Mouse (Mus musculus) heart, postnatal 4 days (tissue): ENCODE measurements at regions not wholly inside any gene's neighbourhood (a gene's known extent, or its start where the extent isn't known, plus 50 kb on each side); places are given as distances from the start of the nearest gene placed in this dataset.
"Not testable (repeated sequence)": the region's sequence is repeated elsewhere in the genome, so short reads cannot be mapped to it uniquely, and the experiment has no call there.

Source experiments
- DNase-seq: peaks from one replicate; pipeline ENCODE4 v3.0.0; 2021

DNA sequence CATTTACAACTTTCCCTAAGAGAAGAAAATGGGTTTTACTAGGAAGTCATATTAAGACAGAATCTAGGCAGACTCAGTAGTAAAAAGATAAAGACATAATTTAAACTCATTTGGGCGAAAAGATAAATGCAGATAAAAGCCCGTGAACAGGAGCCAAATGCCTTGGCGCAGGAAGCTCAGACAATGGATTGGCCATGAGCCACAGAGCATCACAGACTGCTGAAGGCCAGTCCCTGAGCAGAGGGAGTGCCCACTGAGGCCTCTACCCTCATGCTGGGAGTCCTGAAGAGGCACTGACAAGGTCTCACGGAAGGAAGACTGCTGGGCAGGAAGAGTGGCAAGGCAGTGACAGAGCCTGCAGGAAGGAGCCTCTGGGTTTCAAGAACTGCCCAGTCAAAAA lies 136.0 kb upstream of the Ttc29 start:
- peak; percentile 49 for DNase-seq

DNA sequence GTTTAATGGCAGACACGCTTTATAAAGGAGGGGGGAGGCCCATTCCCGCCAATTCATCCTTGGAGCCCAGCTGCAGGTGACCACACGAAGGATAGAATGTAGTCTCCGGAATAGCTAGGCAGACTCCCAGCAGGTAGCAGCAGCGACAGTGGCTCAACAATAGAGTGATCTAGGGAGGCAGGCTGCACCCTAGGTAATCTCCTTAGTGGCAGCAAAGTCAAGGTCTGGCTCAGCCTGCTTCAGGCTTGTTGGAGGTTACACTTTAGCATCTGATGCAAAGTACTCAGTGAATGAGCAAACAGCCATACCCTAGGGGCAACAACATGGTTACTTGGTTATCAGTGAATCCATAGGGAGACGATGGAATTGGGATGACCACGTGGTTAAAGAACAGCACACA lies 131.7 kb upstream of the Ttc29 start:
- DNase-seq, result not testable (repeated sequence)

DNA sequence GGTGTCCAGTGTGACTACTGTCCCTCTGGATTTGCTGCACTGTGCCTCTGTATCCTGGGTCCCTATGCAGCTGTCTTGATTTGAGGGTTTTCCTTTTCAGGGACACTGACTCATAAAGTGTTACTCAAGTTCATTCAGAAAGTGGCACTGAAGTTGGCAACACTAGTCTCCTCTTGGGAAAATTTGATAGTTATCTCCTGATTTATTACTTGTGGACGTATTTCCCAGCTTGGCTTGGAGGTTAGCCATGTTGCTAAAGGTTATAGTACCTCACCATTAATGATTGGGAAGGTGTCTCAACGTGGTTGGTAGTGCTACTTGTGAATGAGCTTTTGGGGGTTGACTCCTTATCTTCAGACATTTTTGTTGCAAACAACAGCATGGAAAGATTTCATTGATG lies 130.1 kb upstream of the Ttc29 start:
- no peak for DNase-seq

DNA sequence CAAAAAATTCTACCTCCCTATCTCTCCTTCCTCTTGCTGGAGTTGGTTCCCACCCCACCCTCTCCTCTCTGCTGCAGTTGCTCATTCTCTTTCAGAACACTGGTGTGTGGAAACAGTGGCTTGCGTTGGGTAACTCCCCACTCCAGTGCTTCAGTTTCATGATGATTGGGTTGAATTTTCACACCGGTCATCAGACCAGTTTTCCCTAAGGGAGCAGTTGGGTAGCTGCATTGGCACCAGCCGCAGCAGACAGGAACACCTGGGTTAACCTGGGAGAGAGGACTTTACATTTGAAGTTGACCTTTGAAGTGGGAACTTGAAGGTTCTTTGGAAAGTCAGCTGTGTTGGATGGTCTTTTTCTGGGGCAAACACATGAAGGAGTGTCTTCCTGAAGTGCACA lies 126.7 kb upstream of the Ttc29 start:
- DNase-seq, result no peak

DNA sequence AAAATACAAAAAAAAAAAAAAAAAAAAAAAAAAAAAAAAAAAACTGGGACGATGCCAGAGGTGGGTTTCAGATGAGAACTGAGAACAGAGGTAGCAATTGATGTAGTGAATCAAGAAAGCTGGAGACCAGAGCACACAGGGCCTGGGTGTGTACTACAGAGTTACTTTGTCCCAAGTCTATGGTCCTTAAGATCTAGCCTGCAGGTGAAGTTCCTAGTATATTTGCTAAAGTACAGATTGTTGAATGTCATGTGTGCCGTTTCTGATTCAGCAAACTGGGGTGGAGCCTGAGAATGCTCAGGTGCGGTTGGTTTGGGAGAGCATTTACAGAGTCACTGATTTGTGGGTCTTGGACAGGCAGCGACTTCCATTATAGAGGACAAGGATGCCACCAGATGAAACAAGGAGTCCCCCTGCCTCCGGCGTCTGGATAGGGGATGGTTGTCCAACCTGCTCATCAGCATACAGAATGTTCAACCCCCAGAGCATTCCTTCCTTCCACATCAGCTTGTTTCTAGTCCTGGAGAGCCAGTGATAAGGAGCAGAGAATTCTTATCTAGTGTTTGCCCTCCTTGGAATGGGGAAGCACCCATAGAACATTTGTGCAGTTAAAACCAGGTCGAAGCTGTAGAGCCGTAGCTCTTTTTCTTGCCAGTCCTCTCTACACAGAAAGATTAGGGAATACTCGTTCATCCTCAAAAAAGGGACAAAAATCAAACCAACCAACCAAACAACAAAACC lies 122.5 kb upstream of the Ttc29 start:
- no peak for DNase-seq

DNA sequence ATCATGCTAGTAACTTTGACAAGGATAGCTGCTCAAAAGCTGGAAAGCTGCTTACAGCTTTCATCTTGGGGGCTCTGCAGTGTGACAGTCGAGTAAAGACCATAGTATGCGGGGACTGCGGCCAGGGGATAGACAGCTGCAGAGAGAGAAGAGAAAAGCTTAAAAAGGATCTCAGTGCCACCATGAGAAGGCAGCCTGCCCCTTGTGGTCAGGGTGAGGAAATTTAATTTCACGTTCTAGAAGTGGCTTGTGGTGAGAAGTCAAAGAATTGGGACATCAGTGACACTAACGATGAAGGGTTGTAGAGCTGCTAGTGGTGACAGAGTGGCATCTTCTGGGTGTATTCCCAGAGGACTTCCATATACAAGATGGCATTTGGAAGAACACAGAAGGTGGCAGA lies 116.7 kb upstream of the Ttc29 start:
- DNase-seq, result no peak

DNA sequence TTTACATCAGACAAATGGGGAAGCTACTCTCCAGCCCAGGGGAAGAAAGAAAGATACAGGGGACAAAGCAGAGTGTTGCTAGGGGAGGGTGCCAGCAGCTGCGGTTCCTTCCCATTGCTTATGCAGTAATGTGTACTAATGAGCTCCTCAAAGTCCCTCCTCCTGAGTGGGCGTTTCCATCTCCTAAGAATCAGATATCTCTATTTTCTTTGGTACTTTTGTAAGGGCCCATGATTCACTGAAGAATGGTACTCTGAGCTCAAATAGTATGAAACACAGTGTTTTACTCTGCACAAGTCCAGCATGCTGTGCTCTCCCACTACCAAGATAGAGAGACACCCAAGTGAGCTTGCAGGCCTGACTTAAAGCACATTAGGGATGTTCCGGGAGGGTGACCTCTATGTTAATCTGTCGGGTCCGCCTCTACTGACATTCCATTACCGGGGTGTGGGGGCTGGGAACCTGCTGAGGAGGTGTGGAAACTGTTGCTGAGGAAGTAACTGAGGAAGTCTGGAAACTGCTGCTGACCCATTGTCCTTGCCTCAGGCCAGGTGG lies 114.8 kb upstream of the Ttc29 start:
- no peak for DNase-seq

DNA sequence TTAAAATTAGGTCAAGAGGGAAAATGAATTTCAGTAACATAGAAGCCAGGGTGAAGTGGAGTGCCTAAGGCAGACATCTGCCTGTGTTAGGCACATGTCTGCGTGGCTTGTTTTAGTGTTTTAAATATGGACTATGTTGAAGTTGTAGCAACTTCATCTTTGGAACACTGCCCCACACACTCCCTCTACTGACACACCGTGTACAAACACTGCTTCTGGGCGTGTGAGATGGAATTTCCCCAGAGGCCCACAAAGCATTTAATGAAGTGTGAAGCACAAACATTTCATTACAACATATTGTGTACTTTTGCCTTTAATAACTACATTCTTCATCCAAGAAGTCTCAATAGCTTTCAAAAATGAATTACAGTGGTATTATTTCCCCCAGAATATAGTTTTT lies 114.0 kb upstream of the Ttc29 start:
- no peak for DNase-seq

DNA sequence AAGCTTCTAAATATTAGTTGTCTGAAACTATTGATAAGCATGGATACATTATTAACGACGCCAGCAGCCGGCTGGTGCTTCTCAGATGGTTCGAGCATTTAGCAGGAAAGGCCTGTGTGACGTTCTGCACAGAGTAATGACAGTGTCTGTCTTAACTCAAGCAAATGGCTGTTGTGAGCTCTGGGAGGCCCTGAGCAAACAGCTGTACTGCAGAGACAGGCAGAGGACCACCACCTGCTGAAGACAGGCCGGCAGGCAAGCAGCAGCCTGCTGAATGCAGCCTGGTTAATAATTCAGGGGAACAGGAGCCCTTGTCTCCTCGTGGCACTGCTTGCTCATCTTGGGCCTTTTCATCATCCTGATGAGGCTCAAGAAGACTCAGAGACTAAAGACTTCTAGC lies 105.8 kb upstream of the Ttc29 start:
- no peak for DNase-seq

DNA sequence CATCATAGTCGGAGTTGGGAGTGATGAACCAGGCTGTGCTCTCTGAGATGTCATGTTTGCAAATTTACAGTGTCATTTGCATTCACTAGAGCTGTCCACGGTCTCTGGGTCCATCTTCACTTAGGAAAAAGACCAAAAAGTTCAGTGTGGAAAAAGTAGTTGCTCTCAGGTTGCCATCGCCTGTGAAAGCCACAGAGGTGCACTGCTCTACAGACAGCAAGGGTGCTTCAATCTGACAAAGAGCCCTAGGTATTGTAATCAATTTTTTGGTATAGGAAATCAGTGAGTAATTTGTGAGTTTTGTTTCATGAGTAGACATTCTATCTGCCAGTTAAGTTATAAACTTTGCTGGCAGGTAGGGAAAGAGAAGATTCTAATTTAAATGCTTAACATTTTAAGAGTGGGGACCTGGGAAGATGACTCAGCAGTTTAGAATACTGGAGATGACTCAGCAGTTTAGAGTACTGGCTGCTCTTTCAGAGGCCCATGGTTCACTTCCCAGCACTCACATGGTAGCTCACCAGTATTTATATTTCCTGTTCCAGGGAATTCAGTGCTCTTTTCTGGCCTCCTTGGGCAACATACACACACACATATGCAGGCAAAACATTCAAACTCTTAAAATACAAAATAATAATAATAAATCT lies 103.0 kb upstream of the Ttc29 start:
- no peak for DNase-seq

DNA sequence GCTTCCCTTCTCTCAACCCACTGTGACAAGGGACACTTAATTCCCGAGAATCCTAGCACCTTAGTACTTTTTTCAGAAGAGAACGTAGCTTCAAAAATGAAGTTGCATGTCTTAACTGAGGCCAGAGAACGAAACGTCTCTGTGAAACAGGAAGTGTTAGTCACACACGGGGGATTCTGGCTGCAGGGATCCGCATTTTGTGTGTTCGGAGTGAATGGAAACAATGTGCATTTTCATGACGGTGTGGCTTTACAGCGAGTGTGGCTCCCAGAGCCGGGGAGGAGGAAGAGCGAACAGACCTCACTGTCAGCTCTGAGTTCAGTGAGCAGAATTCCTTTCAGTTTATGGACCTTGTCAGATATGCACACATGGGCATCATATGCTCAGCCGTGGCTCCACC lies 100.0 kb upstream of the Ttc29 start:
- DNase-seq, result no peak

DNA sequence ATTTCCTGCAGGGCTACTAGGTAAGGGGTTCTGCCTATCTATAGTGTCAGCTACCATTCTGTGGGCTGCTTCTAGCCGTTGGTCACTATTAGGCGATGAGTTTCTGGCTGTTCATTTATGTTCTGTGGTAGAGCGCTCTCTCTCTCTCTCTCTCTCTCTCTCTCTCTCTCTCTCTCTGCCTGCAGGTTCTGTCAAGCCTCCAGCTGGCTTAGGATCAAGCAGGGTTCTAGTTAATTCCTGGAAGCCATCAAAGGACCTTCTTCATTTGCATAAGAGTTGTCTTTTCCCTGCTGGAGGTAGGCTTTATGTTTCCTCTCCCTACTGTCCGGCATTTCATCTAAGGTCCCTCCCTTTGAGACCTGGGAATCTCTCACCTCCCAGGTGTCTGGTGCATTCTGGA lies 98.6 kb upstream of the Ttc29 start:
- DNase-seq, result no peak

DNA sequence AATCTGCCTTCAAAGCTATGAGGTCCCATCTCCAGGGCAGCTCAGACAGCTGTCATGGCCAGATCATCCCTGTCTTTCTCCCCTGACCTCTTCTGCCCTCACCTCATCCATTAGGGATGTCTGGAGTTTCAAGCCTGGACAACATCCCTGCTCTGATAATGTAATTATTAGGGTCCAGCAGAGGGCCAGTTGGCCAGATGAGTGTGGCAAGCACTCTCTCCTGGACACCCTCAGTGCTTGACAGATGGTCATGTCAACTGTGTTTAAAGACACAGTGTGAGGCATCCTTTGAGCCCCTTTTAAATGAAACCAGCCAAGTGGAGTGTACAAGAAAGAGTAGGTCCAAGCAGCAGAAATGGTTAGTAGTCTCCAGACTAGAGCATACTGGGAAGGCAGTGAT lies 95.9 kb upstream of the Ttc29 start:
- no peak for DNase-seq

DNA sequence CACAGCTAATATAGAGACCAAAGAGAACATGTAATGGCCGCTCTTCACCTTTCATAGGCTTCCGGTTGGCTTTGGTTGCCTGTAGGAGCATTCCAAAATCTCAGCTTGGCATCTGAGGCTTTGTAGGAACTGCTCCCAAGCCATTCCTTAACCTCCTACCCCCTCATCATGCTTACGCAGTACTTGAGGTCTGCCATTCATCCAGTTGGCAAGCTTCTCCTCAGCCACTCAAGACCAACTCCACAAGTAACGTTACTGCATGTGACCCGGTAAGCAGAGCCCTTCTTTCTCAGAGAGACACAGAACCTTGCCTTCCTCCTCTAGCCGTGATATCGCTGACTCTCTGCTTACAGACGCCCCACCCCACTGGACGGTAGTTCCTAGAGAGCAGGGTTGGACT lies 94.6 kb upstream of the Ttc29 start:
- DNase-seq, result no peak

DNA sequence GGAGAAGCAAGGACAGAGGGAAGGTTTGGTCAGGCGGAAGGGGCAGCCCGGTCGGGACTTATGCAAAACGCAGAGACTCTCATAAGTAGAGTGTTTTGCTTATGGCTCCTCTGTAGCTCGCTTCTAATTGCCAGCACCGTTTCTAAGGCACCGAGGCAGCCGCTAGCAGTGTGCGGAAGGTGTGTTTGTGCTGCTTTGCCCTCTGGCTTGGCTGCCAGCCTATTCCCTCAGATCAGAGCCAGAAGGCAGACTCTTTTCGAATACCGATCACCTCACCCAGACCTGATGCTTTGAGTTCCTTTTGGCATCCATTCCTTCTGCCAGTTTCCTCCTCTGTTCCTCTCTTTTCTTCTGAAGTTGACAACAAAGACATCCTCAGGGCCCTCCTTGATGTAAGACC lies 93.4 kb upstream of the Ttc29 start:
- no peak for DNase-seq

DNA sequence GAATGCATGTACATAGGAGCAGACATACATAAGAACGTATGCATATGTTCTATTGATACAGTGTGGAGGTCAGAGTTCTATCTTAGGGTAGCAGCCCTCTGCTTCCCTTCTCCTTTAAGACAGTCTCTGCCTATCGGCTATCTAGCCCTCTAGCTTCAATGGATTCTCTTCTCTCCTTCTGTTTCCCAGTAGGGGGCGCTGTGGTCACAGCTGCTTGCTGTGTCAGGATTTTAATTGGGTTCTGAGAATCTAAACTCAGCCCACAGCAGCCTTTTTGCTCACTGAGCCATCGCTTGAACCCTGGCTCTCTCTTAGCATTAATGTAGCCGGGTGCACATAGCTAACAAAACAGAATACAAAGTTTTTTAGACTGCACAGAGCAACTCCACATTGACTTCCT lies 88.8 kb upstream of the Ttc29 start:
- DNase-seq, result peak; percentile 32

DNA sequence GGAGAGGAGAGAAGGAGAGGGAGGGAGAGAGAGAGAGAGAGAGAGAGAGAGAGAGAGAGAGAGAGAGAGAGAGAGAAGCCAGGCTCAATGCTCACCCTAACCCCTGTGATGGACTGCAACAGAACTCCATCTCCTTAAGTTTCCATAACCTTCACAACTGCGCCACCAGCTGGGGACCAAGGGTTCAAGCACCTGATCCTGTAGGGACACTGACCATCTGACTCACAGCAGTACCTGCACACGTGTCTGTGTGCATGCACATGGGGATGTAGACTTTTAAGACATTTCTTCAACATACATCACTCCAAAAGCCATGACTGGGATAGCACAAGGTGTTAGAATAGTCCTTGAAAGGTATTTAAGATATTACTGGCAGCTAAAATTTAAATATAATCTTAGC lies 85.2 kb upstream of the Ttc29 start:
- peak; percentile 60 for DNase-seq

DNA sequence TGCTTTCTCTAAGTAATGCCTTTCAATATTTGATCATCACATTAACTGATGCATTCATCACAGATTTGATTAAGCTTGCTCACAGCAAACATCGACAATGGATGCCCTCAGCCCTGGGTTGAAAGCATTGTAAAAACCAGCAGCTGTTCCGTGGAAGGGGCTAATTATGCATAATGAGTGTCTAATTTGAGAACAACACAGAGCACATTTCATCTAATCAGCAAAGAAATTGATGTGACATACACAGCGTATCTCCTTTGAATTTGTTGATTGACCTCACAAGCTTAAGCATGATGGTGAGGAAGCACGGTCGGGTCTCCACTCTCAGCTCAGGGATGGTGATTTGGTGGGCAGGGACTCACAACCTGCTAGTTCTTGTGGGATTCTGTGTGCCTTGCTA lies 84.0 kb upstream of the Ttc29 start:
- no peak for DNase-seq

DNA sequence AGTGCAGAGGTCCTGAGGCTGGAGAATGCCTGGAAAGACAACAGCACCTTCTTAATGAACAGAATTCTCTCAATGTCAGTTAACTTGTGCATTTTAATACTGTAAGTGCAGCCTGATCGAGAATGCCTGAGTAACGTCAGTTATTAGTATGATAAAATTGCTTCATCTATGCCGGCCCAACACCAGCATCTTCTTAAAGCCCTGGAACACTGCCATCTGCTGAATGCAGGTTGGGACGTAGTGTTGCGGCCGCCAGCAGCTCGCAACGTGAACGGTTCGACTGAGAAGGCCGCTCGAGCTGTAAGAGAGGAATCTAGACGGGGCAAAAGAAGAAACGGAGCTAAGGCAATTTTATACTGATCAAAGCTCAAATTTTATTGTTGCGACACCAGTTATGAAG lies 73.6 kb upstream of the Ttc29 start:
- DNase-seq, result not testable (repeated sequence)

DNA sequence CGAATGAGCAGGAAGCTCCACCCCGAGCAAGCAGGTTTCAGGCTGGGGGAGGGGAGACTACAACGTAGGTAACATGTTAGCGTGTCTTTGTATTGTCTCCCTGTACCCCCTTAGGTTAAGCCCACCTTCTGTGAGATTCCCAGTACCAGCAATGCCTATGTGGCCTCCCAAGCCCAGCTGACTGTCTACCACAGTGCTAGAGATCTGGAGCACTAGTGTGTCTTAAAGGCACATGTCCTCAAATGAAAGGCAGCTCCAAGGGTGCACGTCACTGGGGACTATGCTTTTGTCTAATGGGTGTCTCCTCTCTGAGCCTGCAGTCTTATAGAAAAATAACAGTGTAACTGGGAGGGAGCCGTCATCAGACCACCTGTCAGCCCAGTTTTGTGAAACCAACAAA lies 65.9 kb upstream of the Ttc29 start:
- no peak for DNase-seq

DNA sequence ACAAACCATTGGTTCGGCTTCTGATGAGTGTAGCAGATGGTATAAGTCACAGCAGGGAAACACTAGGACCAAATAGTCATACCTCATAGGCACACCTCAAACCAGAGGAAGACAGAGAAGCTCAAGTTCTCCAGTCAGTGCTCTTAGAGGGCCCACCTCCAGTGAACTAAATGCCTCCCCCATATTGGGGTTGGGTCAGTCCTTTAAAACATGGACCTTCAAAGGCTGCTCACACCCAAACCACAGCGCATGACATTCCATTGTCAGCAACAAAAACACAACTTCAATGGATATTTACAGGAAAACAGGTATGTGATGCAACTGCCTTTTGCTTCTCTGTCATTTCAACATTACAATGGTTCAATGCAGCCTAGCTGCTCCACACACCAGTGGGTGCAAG lies 65.1 kb upstream of the Ttc29 start:
- no peak for DNase-seq

DNA sequence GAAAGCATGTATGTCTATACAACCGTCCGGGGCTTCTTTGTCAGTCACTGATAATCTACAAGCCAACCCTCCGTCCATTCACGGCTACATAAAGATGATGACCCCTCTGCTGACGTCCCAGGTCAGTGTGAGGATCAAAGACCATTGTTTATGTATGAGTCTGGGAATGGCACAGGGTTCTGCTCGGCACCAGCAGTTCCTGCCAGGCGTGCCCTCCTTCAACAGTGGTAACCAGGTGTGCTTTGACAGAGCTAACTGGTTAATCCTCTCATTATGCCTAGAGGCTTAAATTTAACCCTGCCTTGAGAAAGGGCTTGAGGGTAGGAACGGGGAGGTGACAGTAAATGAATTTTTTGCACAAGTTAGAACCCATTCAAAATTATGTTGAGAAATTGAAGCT lies 58.2 kb upstream of the Ttc29 start:
- no peak for DNase-seq

DNA sequence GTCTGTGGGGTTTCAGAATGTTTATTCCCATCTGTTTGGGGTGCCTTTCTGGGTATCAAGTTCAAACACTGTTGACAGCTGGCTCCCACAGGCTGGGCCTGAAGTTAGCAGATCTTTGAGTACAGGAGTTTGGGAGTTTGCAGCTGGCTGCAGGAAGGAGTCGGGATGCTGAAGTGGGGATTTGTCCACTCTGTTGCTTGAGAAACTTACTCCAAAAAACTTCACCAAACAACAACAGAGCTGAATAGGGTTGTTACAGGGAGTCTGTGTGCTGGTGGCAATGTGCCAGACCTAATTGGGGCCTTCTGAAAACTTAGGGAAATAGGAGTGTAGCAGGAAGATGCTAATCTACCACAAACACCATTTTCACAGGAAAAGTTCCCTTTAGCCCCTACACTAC lies 51.1 kb upstream of the Ttc29 start:
- DNase-seq, result no peak

DNA sequence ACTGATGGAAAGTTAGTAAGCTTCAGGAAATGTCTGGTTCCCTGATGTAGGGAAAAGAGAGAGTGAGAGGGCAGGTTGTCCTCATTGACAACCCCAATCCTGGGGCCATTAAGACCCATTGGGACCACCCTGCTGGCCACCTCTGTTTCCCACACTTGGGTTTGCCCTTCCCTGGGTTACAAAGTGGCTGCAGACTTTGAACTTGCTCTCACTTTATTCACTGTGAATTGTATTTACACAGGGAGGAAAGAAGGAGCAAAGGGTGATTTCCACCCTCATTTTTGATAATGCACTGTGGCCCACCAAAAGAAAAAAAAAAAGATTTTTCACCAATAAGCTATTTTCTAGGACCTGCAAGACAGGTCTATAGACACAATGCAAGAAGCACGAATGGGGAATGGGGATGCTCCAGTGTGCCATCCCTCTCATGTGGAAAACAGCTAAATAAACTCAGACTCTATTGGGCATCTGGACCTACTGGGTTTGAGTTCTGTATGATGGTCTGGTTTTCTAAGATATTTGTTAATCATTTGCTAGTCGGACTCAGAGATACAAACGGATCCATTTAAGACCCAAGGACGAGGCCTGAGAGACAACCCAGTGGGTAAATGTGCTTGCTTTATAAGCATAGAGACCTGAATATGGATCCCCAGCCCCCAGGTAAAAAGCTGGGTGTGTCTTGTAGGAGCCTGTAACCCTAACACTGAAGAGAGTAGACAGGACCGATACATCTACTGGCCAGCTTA lies 50.2 kb upstream of the Ttc29 start:
- DNase-seq, result no peak
